Mouse (Mus musculus): ENCODE measurements around the gene Mcu. TPM values are rescaled to one million over a fixed set of nuclear protein-coding genes. Genes with fewer than 3 reads are reported as not detected.

Mcu gene
- total and polyA plus RNA-seq, 3 experiments, result 4.9 to 5.7 (median 5.3) TPM

GRCm38 (mm10) chr10:59425369-59425768, 191.1 kb downstream of the Mcu start:
- dilution Hi-C loops (cut with MboI; ENCODE audit: extremely low pct_ligation_motif_present, extremely low pct_unique_long_range_greater_than_20kb, low sequenced_read_pairs) (no loop called here), in situ Hi-C loops (cut with MboI; ENCODE audit: low pct_ligation_motif_present, low pct_unique_long_range_greater_than_20kb, low sequenced_read_pairs) (no loop called here)
- no peak overlapping the region for H3K4me3 ChIP-seq (replicated peaks in 1 of 3; ENCODE audit: low read depth in 2 of 3, low read length in 2 of 3, poor library complexity in 1 of 3)
- no peak for TF ChIP-seq ELF1 (IDR thresholded peaks at IDR 0.05; ENCODE audit: low read depth, low read length)
- TF ChIP-seq RCOR1 (conservative IDR thresholded peaks at IDR 0.05; ENCODE audit: low read depth, low read length), result no peak
- H3K79me2 ChIP-seq (replicated peaks; ENCODE audit: control insufficient read depth, extremely low read depth, insufficient read depth, poor library complexity, severe bottlenecking), result no peaks in the 10 kb centered on the region
- H3K4me1 ChIP-seq (ENCODE audit: control insufficient read depth in 1 of 2, insufficient read depth in 2 of 2), result peaks cover 0 to 9% of the 10 kb centered on the region in 2 experiments; a peak in 1 of 4 replicates
- DNase-seq (ENCODE audit: extremely low read depth), result no peak
- H3K9ac ChIP-seq (ENCODE audit: insufficient read depth, low read depth), result no peak overlapping the region
- H3K9me3 ChIP-seq (replicated peaks; ENCODE audit: low read length), result no peaks in the 10 kb centered on the region
- no peaks in the 10 kb centered on the region for H3K27me3 ChIP-seq (replicated peaks)
- no peak overlapping the region for H3K27ac ChIP-seq (ENCODE audit: insufficient read depth, low read depth)
- H3K4me2 ChIP-seq (ENCODE audit: insufficient read depth, low read depth, poor library complexity, severe bottlenecking), result no peak overlapping the region
- peaks cover 0 to 24% of the 10 kb centered on the region in 2 experiments for H3K36me3 ChIP-seq (replicated peaks in 1 of 2; ENCODE audit: control insufficient read depth in 1 of 2, insufficient read depth in 1 of 2, low read length in 1 of 2)

- Histone ChIP-seq H3K27ac (ENCODE audit: insufficient read depth, low read depth) (no peak overlapping the region), H3K4me3 (replicated peaks in 1 of 3; ENCODE audit: low read depth in 2 of 3, low read length in 2 of 3, poor library complexity in 1 of 3) (no peak overlapping the region), H3K36me3 (replicated peaks in 1 of 2; ENCODE audit: control insufficient read depth in 1 of 2, insufficient read depth in 1 of 2, low read length in 1 of 2) (peaks cover 0 to 24% of the 10 kb centered on the region in 2 experiments), H3K9me3 (replicated peaks; ENCODE audit: low read length) (no peaks in the 10 kb centered on the region), H3K4me1 (ENCODE audit: control insufficient read depth in 1 of 2, insufficient read depth in 2 of 2) (peaks cover 0 to 5% of the 10 kb centered on the region in 2 experiments; a peak in 1 of 4 replicates), H3K9ac (ENCODE audit: insufficient read depth, low read depth) (no peak overlapping the region), H3K79me2 (replicated peaks; ENCODE audit: control insufficient read depth, extremely low read depth, insufficient read depth, poor library complexity, severe bottlenecking) (no peaks in the 10 kb centered on the region), H3K27me3 (replicated peaks) (no peaks in the 10 kb centered on the region), H3K4me2 (ENCODE audit: insufficient read depth, low read depth, poor library complexity, severe bottlenecking) (no peak overlapping the region)
- TF ChIP-seq ZMIZ1 (IDR thresholded peaks at IDR 0.05; ENCODE audit: low read depth, low read length) (no peak), ZKSCAN1 (IDR thresholded peaks at IDR 0.05; ENCODE audit: borderline replicate concordance, low read depth, low read length) (no peak), USF2 (conservative IDR thresholded peaks at IDR 0.05; ENCODE audit: low read depth, low read length) (no peak), POLR2AphosphoS2 (IDR thresholded peaks at IDR 0.05; ENCODE audit: low read depth, low read length) (no peak), USF1 (IDR thresholded peaks at IDR 0.05; ENCODE audit: low read depth, low read length) (no peak), ELF1 (IDR thresholded peaks at IDR 0.05; ENCODE audit: low read depth, low read length) (no peak)
- in situ Hi-C loops (cut with MboI; ENCODE audit: low pct_ligation_motif_present, low pct_unique_long_range_greater_than_20kb, low sequenced_read_pairs) (no loop called here), dilution Hi-C loops (cut with MboI; ENCODE audit: extremely low pct_ligation_motif_present, extremely low pct_unique_long_range_greater_than_20kb, low sequenced_read_pairs) (no loop called here)
- no peak for DNase-seq (ENCODE audit: extremely low read depth)
Measured at GRCm38 (mm10) chr10:59424453-59424852, 192.0 kb downstream of the Mcu start.

DNA sequence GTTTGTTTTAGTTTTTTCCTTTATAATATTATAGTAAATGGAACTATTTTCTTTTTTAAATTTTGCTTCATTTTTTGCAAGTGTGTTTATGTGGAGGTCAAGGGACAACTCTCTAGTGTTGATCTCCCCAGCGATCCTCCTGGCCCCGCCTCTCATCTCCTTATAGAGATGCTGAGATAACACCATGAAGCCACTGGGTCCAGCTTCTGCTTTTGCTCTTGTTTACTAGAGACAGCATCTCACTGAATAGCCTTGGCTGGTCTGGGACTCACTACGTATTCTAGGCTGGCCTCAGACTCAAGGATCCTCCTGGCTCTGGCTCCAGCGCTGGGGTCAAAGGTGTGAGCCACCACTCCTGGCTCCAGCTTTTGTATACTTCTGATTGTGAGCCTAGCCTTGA, 197.0 kb downstream of the Mcu start:
- dilution Hi-C loops (cut with MboI; ENCODE audit: extremely low pct_ligation_motif_present, extremely low pct_unique_long_range_greater_than_20kb, low sequenced_read_pairs) (no loop called here), in situ Hi-C loops (cut with MboI; ENCODE audit: low pct_ligation_motif_present, low pct_unique_long_range_greater_than_20kb, low sequenced_read_pairs) (no loop called here)
- Histone ChIP-seq H3K36me3 (replicated peaks in 1 of 2; ENCODE audit: control insufficient read depth in 1 of 2, insufficient read depth in 1 of 2, low read length in 1 of 2) (peaks cover 0 to 10% of the 10 kb centered on the region in 2 experiments), H3K79me2 (replicated peaks; ENCODE audit: control insufficient read depth, extremely low read depth, insufficient read depth, poor library complexity, severe bottlenecking) (no peaks in the 10 kb centered on the region), H3K4me3 (replicated peaks in 1 of 3; ENCODE audit: low read depth in 2 of 3, low read length in 2 of 3, poor library complexity in 1 of 3) (no peak overlapping the region), H3K4me1 (ENCODE audit: control insufficient read depth in 1 of 2, insufficient read depth in 2 of 2) (no peaks in the 10 kb centered on the region), H3K27ac (ENCODE audit: insufficient read depth, low read depth) (no peak overlapping the region), H3K9ac (ENCODE audit: insufficient read depth, low read depth) (no peak overlapping the region), H3K9me3 (replicated peaks; ENCODE audit: low read length) (no peaks in the 10 kb centered on the region), H3K27me3 (replicated peaks) (no peaks in the 10 kb centered on the region), H3K4me2 (ENCODE audit: insufficient read depth, low read depth, poor library complexity, severe bottlenecking) (no peak overlapping the region)
- TF ChIP-seq JUN (IDR thresholded peaks at IDR 0.05; ENCODE audit: insufficient read depth, low read depth, low read length), result no peak
- no peak for TF ChIP-seq NRF1 (IDR thresholded peaks at IDR 0.05; ENCODE audit: low read depth, low read length)
- no peak for TF ChIP-seq PAX5 (IDR thresholded peaks at IDR 0.05; ENCODE audit: low read length)
- TF ChIP-seq POLR2A (IDR thresholded peaks at IDR 0.05; ENCODE audit: low read depth, low read length), result no peak
- no peak for TF ChIP-seq MEF2A (IDR thresholded peaks at IDR 0.05; ENCODE audit: borderline replicate concordance, low read depth, low read length)
- DNase-seq (ENCODE audit: extremely low read depth), result no peak
